Mouse (Mus musculus): ENCODE measurements around the gene Rai14.

Gene Rai14

GRCm38 (mm10) chr15:10531352-10531751 is 183.1 kb downstream of the Rai14 start:
- in situ Hi-C loops (cut with MseI, MboI) = no loop called here

- in situ Hi-C loops (cut with MseI, MboI) = no loop called here
These were observed 188.5 kb downstream of the Rai14 start for GRCm38 (mm10) chr15:10525896-10526295.

Measured in mouse trophoblast stem cell (cell line).